Mouse (Mus musculus) G1E (cell line): ENCODE measurements at regions not wholly inside any gene's neighbourhood (a gene's known extent, or its start where the extent isn't known, plus 50 kb on each side); places are given as distances from the start of the nearest gene placed in this dataset.

Source experiments
- CTCF ChIP-seq: IDR thresholded peaks from 2 replicates; pipeline ENCODE4 v1.5.1; 2012; ENCODE audit warnings: low read depth, low read length, inconsistent platforms, mixed read lengths
- GATA1 ChIP-seq: IDR thresholded peaks from 2 replicates; pipeline ENCODE4 v1.6.1; 2012; ENCODE audit warnings: borderline replicate concordance, low read length, inconsistent platforms, mixed read lengths

DNA sequence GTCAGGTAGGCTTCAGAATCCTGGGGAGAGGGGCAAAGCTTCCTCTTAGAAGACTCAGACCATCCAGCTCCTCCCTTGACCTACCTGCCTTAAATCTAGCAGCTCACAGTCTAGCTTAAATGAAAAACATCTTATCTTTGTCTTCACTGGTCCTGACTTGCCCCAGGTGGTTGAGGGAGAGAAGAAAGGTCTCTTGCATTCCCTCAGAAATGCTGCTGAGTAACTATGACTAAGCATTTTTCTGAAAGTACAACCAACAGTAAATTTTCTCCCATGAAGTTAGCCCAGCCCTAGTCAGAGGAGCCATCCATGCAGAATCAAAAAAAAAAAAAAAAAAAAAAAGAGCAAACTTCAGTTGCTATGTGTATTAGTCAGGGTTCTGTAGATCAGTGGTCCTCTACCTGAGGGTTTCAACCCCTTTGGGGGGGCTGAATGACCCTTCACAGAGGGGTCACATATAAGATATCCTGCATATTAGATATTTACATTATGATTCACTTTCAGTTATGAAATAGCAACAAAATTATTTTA, 98.6 kb downstream of the Apob start:
- TF ChIP-seq CTCF: no peak
- TF ChIP-seq GATA1: no peak
